Mouse (Mus musculus) layer of hippocampus, adult 9-10 months (tissue): ENCODE results near the gene Gm10277.
A peak's percentile ranks its signal among the peaks of the same experiment; 100 is the strongest.

Experiments used
- DNase-seq: peaks from one replicate; pipeline ENCODE4 v3.0.0; 2022; ENCODE audit warnings: low spot score

Gene Gm10277

GRCm38 (mm10) chr11:77795216-77795615 lies 7.7 kb upstream of the Gm10277 start:
- no peak for DNase-seq

- peak; percentile 96 for DNase-seq
Observed at GRCm38 (mm10) chr11:77793238-77793930, 5.8 kb upstream of the Gm10277 start.

GRCm38 (mm10) chr11:77792566-77792909 lies 5.0 kb upstream of the Gm10277 start:
- DNase-seq = no peak

GRCm38 (mm10) chr11:77791752-77792565 lies 4.4 kb upstream of the Gm10277 start:
- no peak for DNase-seq

- DNase-seq = no peak
Observed at GRCm38 (mm10) chr11:77791241-77791727, 3.7 kb upstream of the Gm10277 start.

GRCm38 (mm10) chr11:77790286-77790685 lies 2.7 kb upstream of the Gm10277 start:
- no peak for DNase-seq

- no peak for DNase-seq
Observed at GRCm38 (mm10) chr11:77789512-77789911, 2.0 kb upstream of the Gm10277 start.

GRCm38 (mm10) chr11:77785768-77786561 lies 1.6 kb downstream of the Gm10277 start:
- DNase-seq = no peak

GRCm38 (mm10) chr11:77785396-77785767 lies 2.2 kb downstream of the Gm10277 start:
- no peak for DNase-seq

GRCm38 (mm10) chr11:77784894-77785293 lies 2.7 kb downstream of the Gm10277 start:
- no peak for DNase-seq

GRCm38 (mm10) chr11:77783747-77784646 lies 3.5 kb downstream of the Gm10277 start:
- no peak for DNase-seq

GRCm38 (mm10) chr11:77783211-77783746 lies 4.3 kb downstream of the Gm10277 start:
- no peak for DNase-seq

GRCm38 (mm10) chr11:77782104-77782815 lies 5.3 kb downstream of the Gm10277 start:
- no peak for DNase-seq

- DNase-seq = no peak
Observed at GRCm38 (mm10) chr11:77781088-77781487, 6.5 kb downstream of the Gm10277 start.

- no peak for DNase-seq
Observed at GRCm38 (mm10) chr11:77779240-77779639, 8.3 kb downstream of the Gm10277 start.

- no peak for DNase-seq
Observed at GRCm38 (mm10) chr11:77777937-77778336, 9.6 kb downstream of the Gm10277 start.

GRCm38 (mm10) chr11:77777436-77777835 lies 10.1 kb downstream of the Gm10277 start:
- no peak for DNase-seq

- DNase-seq = no peak
Observed at GRCm38 (mm10) chr11:77775701-77776400, 11.7 kb downstream of the Gm10277 start.

- DNase-seq = no peak
Observed at GRCm38 (mm10) chr11:77771879-77772713, 15.5 kb downstream of the Gm10277 start.
